Mouse (Mus musculus): Measurements from ENCODE around the gene Olfr484. TPM values are rescaled to one million over a fixed set of nuclear protein-coding genes. Genes with fewer than 3 reads are reported as not detected.
"Not testable (repeated sequence)": the region's sequence is repeated elsewhere in the genome, so short reads cannot be mapped to it uniquely, and the experiment has no call there.

The Olfr484 gene
- polyA plus RNA-seq (2015; fragmentation: Nextera tagmentation; extraction: Ambion mirVana): not detected in 2 replicates

DNA sequence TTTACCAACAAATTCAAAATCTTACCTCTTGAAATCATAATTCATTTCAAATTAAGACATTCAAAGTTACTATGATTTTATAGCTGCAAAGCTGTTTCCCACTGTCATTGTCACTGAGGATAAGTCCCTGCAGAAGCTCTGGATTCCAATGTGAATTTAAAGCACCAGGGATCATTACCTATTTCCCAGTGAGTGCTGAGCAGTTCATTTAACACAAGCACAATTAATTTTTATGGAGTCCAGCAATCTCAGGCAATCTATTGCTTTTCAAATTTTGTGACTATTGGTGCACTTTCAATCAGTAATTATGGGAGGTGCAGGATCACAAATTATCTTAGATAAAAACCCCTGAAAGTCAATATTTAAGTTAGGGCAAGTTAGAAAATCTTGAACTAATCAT is at the start of gene Olfr484:
Olfr484 (minus strand) TSS at position 101 of the 400 bp plus-strand sequence.
- Histone ChIP-seq H3K36me3 (ENCODE audit: insufficient read depth, low read length) (no peaks in the 10 kb centered on the region), H3K4me2 (ENCODE audit: low read length) (no peak within 1 kb of the TSS), H3K27me3 (ENCODE audit: insufficient read depth, low read length) (no peaks in the 10 kb centered on the region), H3K4me1 (replicated peaks; ENCODE audit: insufficient read depth, low read length) (no peaks in the 10 kb centered on the region), H3K9me3 (replicated peaks; ENCODE audit: low read length) (no peaks in the 10 kb centered on the region), H3K4me3 (replicated peaks; ENCODE audit: low read depth, low read length) (no peak within 1 kb of the TSS), H3K27ac (no peak within 1 kb of the TSS), H3K9ac (ENCODE audit: low read depth, low read length) (no peak within 1 kb of the TSS)
- TF ChIP-seq CTCF (IDR thresholded peaks at IDR 0.05; ENCODE audit: low read depth): no peak
- no peak for DNase-seq (ENCODE audit: low spot score)
- ATAC-seq (replicated peaks; ENCODE audit: low FRiP score, low read depth): no peak

DNA sequence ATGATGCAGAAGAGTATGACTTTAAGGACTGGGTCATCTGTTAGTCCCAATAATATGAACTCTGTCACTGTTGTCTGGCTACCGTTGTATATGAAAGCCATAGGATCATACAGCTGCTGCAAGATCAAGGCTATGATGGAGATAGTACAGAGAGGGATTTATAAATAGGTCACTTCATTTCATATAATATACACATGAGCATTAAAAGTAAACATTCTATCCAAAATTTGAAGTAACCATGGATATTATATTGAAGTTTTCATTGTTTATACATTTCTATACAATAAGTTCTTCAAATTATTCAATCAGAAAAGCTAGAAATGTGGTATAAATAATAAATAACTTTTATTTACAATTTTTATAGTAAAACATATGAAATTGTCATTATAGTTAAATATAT is 45.4 kb upstream of the Olfr484 start, which contains the start of gene Olfr486:
Olfr486 (minus strand) TSS at position 101 of the 400 bp plus-strand sequence.
- H3K4me1 ChIP-seq (replicated peaks; ENCODE audit: insufficient read depth, low read length); H3K4me2 ChIP-seq (ENCODE audit: low read length): not testable (repeated sequence)
- WGBS: 90% methylated on average over 1 of the region's 1 CpGs

DNA sequence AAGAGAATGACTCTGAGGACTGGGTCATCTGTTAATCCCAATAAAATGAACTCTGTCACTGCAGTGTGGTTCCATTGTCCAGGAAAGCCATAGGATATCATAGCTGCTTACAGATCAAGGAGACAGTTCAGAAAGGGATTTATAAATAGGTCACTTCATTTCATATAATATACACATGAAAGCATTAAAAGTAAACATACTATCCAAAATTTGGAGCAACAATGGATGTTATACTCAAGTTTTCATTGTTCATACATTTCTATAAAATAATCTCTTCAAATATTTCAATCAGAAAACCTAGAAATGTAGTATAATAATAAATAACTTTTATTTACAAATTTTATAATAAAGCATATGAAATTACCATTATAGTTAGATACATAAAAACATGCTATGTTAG is 32.5 kb upstream of the Olfr484 start, which contains the start of gene Olfr485:
Olfr485 (minus strand) TSS at position 101 of the 400 bp plus-strand sequence.
- ATAC-seq (replicated peaks; ENCODE audit: low FRiP score, low read depth) (no peak), DNase-seq (ENCODE audit: low spot score) (no peak)
- Histone ChIP-seq H3K27ac (no peak within 1 kb of the TSS), H3K4me1 (replicated peaks; ENCODE audit: insufficient read depth, low read length) (no peaks in the 10 kb centered on the region), H3K4me2 (ENCODE audit: low read length) (no peak within 1 kb of the TSS), H3K27me3 (ENCODE audit: insufficient read depth, low read length) (no peaks in the 10 kb centered on the region), H3K9ac (ENCODE audit: low read depth, low read length) (no peak within 1 kb of the TSS), H3K9me3 (replicated peaks; ENCODE audit: low read length) (no peaks in the 10 kb centered on the region), H3K4me3 (replicated peaks; ENCODE audit: low read depth, low read length) (no peak within 1 kb of the TSS), H3K36me3 (ENCODE audit: insufficient read depth, low read length) (no peaks in the 10 kb centered on the region)
- TF ChIP-seq CTCF (IDR thresholded peaks at IDR 0.05; ENCODE audit: low read depth): no peak

More for the DNA sequence above, 45.4 kb upstream of the Olfr484 start, which contains the start of gene Olfr486:
- ATAC-seq (replicated peaks; ENCODE audit: low FRiP score, low read depth); H3K27ac ChIP-seq; H3K27me3 ChIP-seq (ENCODE audit: insufficient read depth, low read length); H3K9me3 ChIP-seq (replicated peaks; ENCODE audit: low read length); DNase-seq (ENCODE audit: low spot score); H3K9ac ChIP-seq (ENCODE audit: low read depth, low read length); H3K4me3 ChIP-seq (replicated peaks; ENCODE audit: low read depth, low read length); H3K36me3 ChIP-seq (ENCODE audit: insufficient read depth, low read length): not testable (repeated sequence)

DNA sequence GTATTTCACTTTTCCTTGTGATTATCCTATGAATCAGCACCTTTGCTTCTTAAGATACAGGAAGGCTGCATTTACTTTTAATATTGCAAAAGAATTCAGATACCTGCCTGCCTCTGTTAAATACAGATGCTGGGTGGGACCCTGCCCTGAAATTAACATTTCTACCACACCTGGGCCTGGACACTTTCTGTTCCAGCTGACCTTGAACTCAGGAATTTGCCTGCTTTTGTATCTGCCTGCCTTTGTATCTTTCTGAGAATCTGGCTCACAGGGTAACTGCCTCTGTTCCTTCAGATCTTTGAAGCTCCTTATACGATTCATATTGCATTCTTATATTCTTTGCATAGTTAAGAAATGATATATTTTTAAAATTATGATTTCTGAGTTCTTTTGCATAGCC is 5.8 kb downstream of the Olfr484 start:
- H3K9ac ChIP-seq (ENCODE audit: low read depth, low read length): no peak overlapping the region
- no peak for TF ChIP-seq CTCF (IDR thresholded peaks at IDR 0.05; ENCODE audit: low read depth)
- H3K4me3 ChIP-seq (replicated peaks; ENCODE audit: low read depth, low read length): no peak overlapping the region
- H3K4me2 ChIP-seq (ENCODE audit: low read length): no peak overlapping the region
- DNase-seq (ENCODE audit: low spot score) (no peak), ATAC-seq (replicated peaks; ENCODE audit: low FRiP score, low read depth) (no peak)
- H3K9me3 ChIP-seq (replicated peaks; ENCODE audit: low read length): no peaks in the 10 kb centered on the region
- H3K4me1 ChIP-seq (replicated peaks; ENCODE audit: insufficient read depth, low read length): no peaks in the 10 kb centered on the region
- no peak overlapping the region for H3K27ac ChIP-seq
- H3K27me3 ChIP-seq (ENCODE audit: insufficient read depth, low read length): no peaks in the 10 kb centered on the region
- WGBS: 66% methylated on average over 1 of the region's 1 CpGs
- H3K36me3 ChIP-seq (ENCODE audit: insufficient read depth, low read length): no peaks in the 10 kb centered on the region

DNA sequence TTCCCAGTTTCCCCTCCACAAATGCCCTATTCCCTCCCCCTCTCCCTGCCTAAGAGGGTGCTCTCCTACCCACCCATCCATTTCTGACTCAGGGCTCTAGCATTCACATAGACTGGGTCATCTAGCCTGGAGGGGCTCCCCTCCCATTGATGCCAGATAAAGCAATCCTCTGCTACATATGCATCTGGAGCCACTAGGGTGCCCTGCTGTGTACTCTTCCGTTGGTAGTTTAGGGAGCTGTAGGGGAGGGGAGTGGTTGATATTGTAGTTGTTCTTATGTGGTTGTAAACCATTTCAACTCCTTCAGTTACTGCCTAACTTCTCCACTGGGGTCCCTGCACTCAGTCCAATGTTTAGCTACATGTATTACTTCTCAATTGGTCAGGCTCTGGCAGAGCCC is 6.6 kb downstream of the Olfr484 start:
- H3K27ac ChIP-seq: no peak overlapping the region
- H3K36me3 ChIP-seq (ENCODE audit: insufficient read depth, low read length): no peaks in the 10 kb centered on the region
- no peaks in the 10 kb centered on the region for H3K9me3 ChIP-seq (replicated peaks; ENCODE audit: low read length)
- no peak for TF ChIP-seq CTCF (IDR thresholded peaks at IDR 0.05; ENCODE audit: low read depth)
- no peak overlapping the region for H3K4me2 ChIP-seq (ENCODE audit: low read length)
- H3K4me3 ChIP-seq (replicated peaks; ENCODE audit: low read depth, low read length): no peak overlapping the region
- WGBS: 12% methylated on average over 1 of the region's 1 CpGs
- H3K9ac ChIP-seq (ENCODE audit: low read depth, low read length): no peak overlapping the region
- no peaks in the 10 kb centered on the region for H3K4me1 ChIP-seq (replicated peaks; ENCODE audit: insufficient read depth, low read length)
- no peaks in the 10 kb centered on the region for H3K27me3 ChIP-seq (ENCODE audit: insufficient read depth, low read length)
- DNase-seq (ENCODE audit: low spot score) (no peak), ATAC-seq (replicated peaks; ENCODE audit: low FRiP score, low read depth) (no peak)

DNA sequence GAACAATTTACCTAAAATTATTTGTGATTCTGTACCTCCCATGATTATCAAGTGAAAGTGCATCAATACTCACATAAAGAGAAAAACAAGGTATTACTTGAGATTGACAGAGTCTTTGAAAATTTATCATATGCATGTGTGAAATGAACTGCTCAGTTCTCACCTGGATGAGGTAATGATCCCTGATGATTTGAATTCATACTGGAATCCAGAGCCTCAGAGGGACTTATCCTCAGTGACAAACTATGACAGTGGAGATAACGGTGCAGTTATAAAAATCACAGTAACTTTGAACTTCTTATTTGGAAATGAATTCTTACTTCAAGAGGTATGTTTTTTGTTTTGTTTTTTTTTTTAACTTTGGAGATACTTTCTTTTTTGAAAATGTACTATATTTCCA is 26.7 kb downstream of the Olfr484 start, which contains the start of gene Olfr483:
Olfr483 (plus strand) TSS at position 301 of the 400 bp plus-strand sequence.
- Histone ChIP-seq H3K4me3 (replicated peaks; ENCODE audit: low read depth, low read length) (no peak within 1 kb of the TSS), H3K27ac (no peak within 1 kb of the TSS), H3K27me3 (ENCODE audit: insufficient read depth, low read length) (no peaks in the 10 kb centered on the region), H3K9me3 (replicated peaks; ENCODE audit: low read length) (no peaks in the 10 kb centered on the region), H3K36me3 (ENCODE audit: insufficient read depth, low read length) (no peaks in the 10 kb centered on the region), H3K9ac (ENCODE audit: low read depth, low read length) (no peak within 1 kb of the TSS), H3K4me1 (replicated peaks; ENCODE audit: insufficient read depth, low read length) (no peaks in the 10 kb centered on the region), H3K4me2 (ENCODE audit: low read length) (no peak within 1 kb of the TSS)
- no peak for TF ChIP-seq CTCF (IDR thresholded peaks at IDR 0.05; ENCODE audit: low read depth)
- DNase-seq (ENCODE audit: low spot score) (no peak), ATAC-seq (replicated peaks; ENCODE audit: low FRiP score, low read depth) (no peak)
- WGBS: 88% methylated on average over 1 of the region's 1 CpGs

DNA sequence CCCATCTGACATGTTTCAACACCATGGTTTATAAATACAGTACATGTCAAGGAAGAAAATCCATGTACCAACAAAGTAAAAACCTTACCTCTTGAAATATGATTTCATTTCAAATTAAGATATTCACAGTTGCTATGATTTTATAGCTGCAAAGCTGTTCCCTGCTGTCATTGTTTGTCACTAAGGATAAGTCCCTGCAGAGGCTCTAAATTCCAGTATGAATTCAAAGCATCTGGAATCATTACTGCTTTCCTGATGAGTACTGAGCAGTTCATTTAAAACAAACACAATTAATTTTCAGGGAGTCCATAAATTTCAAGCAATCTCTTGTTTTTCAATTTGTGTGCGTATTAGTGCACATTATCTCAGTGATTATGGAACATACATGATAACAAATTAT is 29.8 kb downstream of the Olfr484 start, which contains the start of gene Olfr482:
Olfr482 (minus strand) TSS at position 101 of the 400 bp plus-strand sequence.
- Histone ChIP-seq H3K36me3 (ENCODE audit: insufficient read depth, low read length) (no peaks in the 10 kb centered on the region), H3K9me3 (replicated peaks; ENCODE audit: low read length) (no peaks in the 10 kb centered on the region), H3K27ac (no peak within 1 kb of the TSS), H3K9ac (ENCODE audit: low read depth, low read length) (no peak within 1 kb of the TSS), H3K27me3 (ENCODE audit: insufficient read depth, low read length) (no peaks in the 10 kb centered on the region), H3K4me2 (ENCODE audit: low read length) (no peak within 1 kb of the TSS), H3K4me3 (replicated peaks; ENCODE audit: low read depth, low read length) (no peak within 1 kb of the TSS), H3K4me1 (replicated peaks; ENCODE audit: insufficient read depth, low read length) (no peaks in the 10 kb centered on the region)
- WGBS: 68% methylated on average over 1 of the region's 1 CpGs
- TF ChIP-seq CTCF (IDR thresholded peaks at IDR 0.05; ENCODE audit: low read depth): no peak
- no peak for DNase-seq (ENCODE audit: low spot score)
- ATAC-seq (replicated peaks; ENCODE audit: low FRiP score, low read depth): no peak
